Mouse (Mus musculus) megakaryocyte, embryonic 14.5 days (primary cell): ENCODE measurements around the gene Zfr2.
"Not testable (repeated sequence)": the region's sequence is repeated elsewhere in the genome, so short reads cannot be mapped to it uniquely, and the experiment has no call there.

ENCODE experiments used
- FLI1 ChIP-seq: IDR thresholded peaks from 2 replicates; pipeline ENCODE4 v1.6.1; 2012; ENCODE audit warnings: low read length, inconsistent platforms, mixed read lengths
- GATA1 ChIP-seq: IDR thresholded peaks from 3 replicates; pipeline ENCODE4 v1.6.1; 2012; ENCODE audit warnings: mixed read lengths, low read length, inconsistent platforms, borderline replicate concordance

GRCm38 (mm10) chr10:81223731-81224130, 9.2 kb upstream of the Zfr2 start:
- not testable (repeated sequence) for TF ChIP-seq GATA1, FLI1
